Mouse (Mus musculus): ENCODE measurements around the gene Cntn5.

Gene Cntn5

GRCm38 (mm10) chr9:9882779-9883383, 1021.7 kb downstream of the Cntn5 start:
- DNase-seq: peak; percentile 61

- DNase-seq: no peak
Observed at GRCm38 (mm10) chr9:9872112-9873035, 1032.2 kb downstream of the Cntn5 start.

- no peak for DNase-seq
Observed at GRCm38 (mm10) chr9:9860631-9861030, 1043.9 kb downstream of the Cntn5 start.

- no peak for DNase-seq
Observed at GRCm38 (mm10) chr9:9859323-9859722, 1045.3 kb downstream of the Cntn5 start.

- DNase-seq: no peak
Observed at GRCm38 (mm10) chr9:9854791-9855190, 1049.8 kb downstream of the Cntn5 start.

GRCm38 (mm10) chr9:9830231-9830630, 1074.3 kb downstream of the Cntn5 start:
- no peak for DNase-seq

GRCm38 (mm10) chr9:9819963-9820362, 1084.6 kb downstream of the Cntn5 start:
- DNase-seq: no peak

- DNase-seq: peak; percentile 4
Observed at GRCm38 (mm10) chr9:9817477-9817876, 1087.1 kb downstream of the Cntn5 start.

GRCm38 (mm10) chr9:9799546-9799945, 1105.0 kb downstream of the Cntn5 start:
- no peak for DNase-seq

- DNase-seq: no peak
Observed at GRCm38 (mm10) chr9:9783680-9784079, 1120.9 kb downstream of the Cntn5 start.

GRCm38 (mm10) chr9:9781157-9781884, 1123.3 kb downstream of the Cntn5 start:
- no peak for DNase-seq

- DNase-seq: no peak
Observed at GRCm38 (mm10) chr9:9779646-9780045, 1124.9 kb downstream of the Cntn5 start.

GRCm38 (mm10) chr9:9770777-9771176, 1133.8 kb downstream of the Cntn5 start:
- no peak for DNase-seq

- no peak for DNase-seq
Observed at GRCm38 (mm10) chr9:9769659-9770058, 1134.9 kb downstream of the Cntn5 start.

- no peak for DNase-seq
Observed at GRCm38 (mm10) chr9:9718145-9718544, 1186.4 kb downstream of the Cntn5 start.

- peak; percentile 5 for DNase-seq
Observed at GRCm38 (mm10) chr9:9708671-9709070, 1195.9 kb downstream of the Cntn5 start.

- DNase-seq: no peak
Observed at GRCm38 (mm10) chr9:9707766-9708165, 1196.8 kb downstream of the Cntn5 start.

- DNase-seq: no peak
Observed at GRCm38 (mm10) chr9:9705180-9705579, 1199.4 kb downstream of the Cntn5 start.

- no peak for DNase-seq
Observed at GRCm38 (mm10) chr9:9696636-9697035, 1207.9 kb downstream of the Cntn5 start.

- no peak for DNase-seq
Observed at GRCm38 (mm10) chr9:9682348-9682884, 1222.2 kb downstream of the Cntn5 start.

- DNase-seq: no peak
Observed at GRCm38 (mm10) chr9:9676078-9676477, 1228.5 kb downstream of the Cntn5 start.

- DNase-seq: no peak
Observed at GRCm38 (mm10) chr9:9674531-9674930, 1230.0 kb downstream of the Cntn5 start.

All from kidney, postnatal 10 days (tissue).